Mouse (Mus musculus): ENCODE data around the gene Pkhd1. TPM values are rescaled to one million over a fixed set of nuclear protein-coding genes. Genes with fewer than 3 reads are reported as not detected.

Gene Pkhd1
- polyA plus RNA-seq (2015; fragmentation: Nextera tagmentation; extraction: Ambion mirVana) = 0.10 TPM in 1 of 2 replicates, not detected in the other

DNA sequence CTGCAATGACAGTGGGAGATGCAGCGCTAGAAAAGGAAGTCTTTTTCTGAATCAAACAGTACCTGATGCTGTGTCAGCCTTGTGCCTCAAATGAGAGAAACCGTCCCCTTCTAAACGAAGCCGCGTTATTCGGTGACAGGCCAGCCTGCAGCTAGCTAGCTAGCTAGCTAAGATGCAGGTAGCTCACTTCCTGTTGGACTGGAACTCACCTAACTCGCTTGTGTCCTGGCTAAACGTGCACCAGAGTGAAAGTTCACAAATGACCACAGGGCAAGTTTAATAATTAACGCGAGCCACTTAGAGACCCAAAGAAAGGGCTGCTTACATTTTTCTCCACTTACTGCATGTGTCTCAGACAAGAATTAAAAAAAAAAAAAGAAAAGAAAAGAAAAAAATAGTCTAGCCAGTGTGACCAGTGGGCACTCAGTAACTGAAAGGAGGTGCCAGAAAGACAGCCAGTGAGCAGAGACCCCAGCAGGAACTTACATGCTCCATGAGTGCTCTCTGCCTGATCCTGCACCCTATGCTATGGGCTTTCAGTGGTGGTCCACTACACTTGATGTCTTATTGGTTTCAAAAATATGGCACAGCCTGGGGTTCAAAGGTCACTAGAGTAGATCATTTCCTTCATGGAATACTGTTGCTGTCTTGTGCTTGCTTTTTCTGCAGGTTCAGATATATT, at the start of gene Pkhd1:
Pkhd1 (minus strand) TSS at position 216 of the 682 bp plus-strand sequence.
- Histone ChIP-seq H3K4me2 (no peak within 1 kb of the TSS), H3K4me3 (no peak within 1 kb of the TSS), H3K36me3 (replicated peaks) (no peaks in the 10 kb centered on the region), H3K27me3 (replicated peaks) (no peaks in the 10 kb centered on the region), H3K4me1 (no peaks in the 10 kb centered on the region), H3K27ac (no peak within 1 kb of the TSS), H3K9ac (no peak within 1 kb of the TSS), H3K9me3 (no peaks in the 10 kb centered on the region)
- 78% methylated on average over 10 of the region's 10 CpGs for WGBS
- ATAC-seq (replicated peaks) = no peak

DNA sequence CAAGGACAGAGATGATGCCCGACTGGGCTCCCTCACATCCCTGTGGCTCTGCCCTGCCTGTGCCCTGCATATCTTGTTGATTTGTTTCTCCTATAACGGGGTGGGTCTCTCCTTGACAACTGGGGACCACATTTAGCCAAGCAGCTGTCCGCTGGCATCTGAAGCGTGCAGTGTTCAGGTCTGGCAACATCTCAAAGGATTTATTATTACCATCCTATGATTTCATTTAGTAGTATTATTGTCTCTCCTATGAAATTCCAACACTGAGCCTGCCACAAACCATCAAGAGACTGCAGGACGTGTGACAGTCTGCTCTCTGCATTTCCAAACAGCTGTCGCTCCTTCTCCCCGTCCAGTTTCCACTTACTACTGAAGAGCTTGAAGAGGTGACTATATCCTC, 49.7 kb upstream of the Pkhd1 start:
- WGBS = 82% methylated on average over 7 of the region's 7 CpGs
- H3K4me2 ChIP-seq = no peak overlapping the region
- H3K9ac ChIP-seq = no peak overlapping the region
- H3K36me3 ChIP-seq (replicated peaks) = no peaks in the 10 kb centered on the region
- H3K4me1 ChIP-seq = no peaks in the 10 kb centered on the region
- ATAC-seq (replicated peaks) = no peak
- H3K4me3 ChIP-seq = no peak overlapping the region
- no peaks in the 10 kb centered on the region for H3K9me3 ChIP-seq
- H3K27me3 ChIP-seq (replicated peaks) = no peaks in the 10 kb centered on the region
- no peak overlapping the region for H3K27ac ChIP-seq

DNA sequence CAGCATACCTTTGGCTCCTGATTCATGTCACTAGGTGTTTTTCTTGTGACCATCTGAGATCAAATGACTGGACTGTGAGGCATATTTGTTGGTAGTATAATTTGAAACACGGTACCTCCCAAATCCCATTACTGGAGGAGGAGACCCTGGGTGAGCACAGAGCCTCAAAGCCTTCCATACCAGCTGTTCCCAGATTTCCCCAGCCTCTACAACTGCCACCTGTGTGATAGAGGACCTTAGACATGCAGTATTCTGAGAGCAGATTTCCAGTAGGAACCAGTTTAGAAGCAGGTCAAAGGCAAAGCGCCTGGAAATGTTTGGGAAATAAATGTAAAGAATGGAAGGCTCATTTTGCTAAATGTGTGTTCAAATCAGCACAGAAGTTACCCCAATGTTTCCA, 48.4 kb upstream of the Pkhd1 start:
- no peaks in the 10 kb centered on the region for H3K4me1 ChIP-seq
- no peak overlapping the region for H3K4me2 ChIP-seq
- no peaks in the 10 kb centered on the region for H3K36me3 ChIP-seq (replicated peaks)
- no peak for ATAC-seq (replicated peaks)
- no peak overlapping the region for H3K4me3 ChIP-seq
- H3K9me3 ChIP-seq = no peaks in the 10 kb centered on the region
- H3K27me3 ChIP-seq (replicated peaks) = no peaks in the 10 kb centered on the region
- H3K27ac ChIP-seq = no peak overlapping the region
- no peak overlapping the region for H3K9ac ChIP-seq
- 91% methylated on average over 2 of the region's 2 CpGs for WGBS

DNA sequence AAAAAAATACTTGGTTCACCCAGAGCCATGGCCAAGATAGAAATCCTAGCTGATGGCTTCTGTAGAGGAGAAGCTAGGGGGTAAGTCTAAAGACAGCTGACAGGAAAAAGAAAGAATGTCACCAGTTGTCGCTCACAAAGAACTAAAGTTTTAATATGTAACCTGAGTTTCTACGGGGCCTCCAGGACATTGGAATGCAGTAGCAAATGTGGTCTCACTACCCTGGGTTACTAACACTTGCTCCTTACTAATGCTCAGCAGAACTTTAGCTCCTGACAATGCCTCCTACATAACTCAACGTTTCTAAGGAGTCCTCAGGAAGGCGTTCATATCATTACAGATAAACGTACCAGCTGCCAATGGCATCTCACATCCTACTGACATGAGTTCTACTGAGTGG, 37.2 kb upstream of the Pkhd1 start:
- H3K4me3 ChIP-seq = no peak overlapping the region
- no peak for ATAC-seq (replicated peaks)
- H3K9me3 ChIP-seq = no peaks in the 10 kb centered on the region
- H3K27me3 ChIP-seq (replicated peaks) = no peaks in the 10 kb centered on the region
- H3K27ac ChIP-seq = no peak overlapping the region
- H3K36me3 ChIP-seq (replicated peaks) = no peaks in the 10 kb centered on the region
- no peak overlapping the region for H3K9ac ChIP-seq
- no peak overlapping the region for H3K4me2 ChIP-seq
- no peaks in the 10 kb centered on the region for H3K4me1 ChIP-seq
- WGBS = 77% methylated on average over 5 of the region's 5 CpGs

DNA sequence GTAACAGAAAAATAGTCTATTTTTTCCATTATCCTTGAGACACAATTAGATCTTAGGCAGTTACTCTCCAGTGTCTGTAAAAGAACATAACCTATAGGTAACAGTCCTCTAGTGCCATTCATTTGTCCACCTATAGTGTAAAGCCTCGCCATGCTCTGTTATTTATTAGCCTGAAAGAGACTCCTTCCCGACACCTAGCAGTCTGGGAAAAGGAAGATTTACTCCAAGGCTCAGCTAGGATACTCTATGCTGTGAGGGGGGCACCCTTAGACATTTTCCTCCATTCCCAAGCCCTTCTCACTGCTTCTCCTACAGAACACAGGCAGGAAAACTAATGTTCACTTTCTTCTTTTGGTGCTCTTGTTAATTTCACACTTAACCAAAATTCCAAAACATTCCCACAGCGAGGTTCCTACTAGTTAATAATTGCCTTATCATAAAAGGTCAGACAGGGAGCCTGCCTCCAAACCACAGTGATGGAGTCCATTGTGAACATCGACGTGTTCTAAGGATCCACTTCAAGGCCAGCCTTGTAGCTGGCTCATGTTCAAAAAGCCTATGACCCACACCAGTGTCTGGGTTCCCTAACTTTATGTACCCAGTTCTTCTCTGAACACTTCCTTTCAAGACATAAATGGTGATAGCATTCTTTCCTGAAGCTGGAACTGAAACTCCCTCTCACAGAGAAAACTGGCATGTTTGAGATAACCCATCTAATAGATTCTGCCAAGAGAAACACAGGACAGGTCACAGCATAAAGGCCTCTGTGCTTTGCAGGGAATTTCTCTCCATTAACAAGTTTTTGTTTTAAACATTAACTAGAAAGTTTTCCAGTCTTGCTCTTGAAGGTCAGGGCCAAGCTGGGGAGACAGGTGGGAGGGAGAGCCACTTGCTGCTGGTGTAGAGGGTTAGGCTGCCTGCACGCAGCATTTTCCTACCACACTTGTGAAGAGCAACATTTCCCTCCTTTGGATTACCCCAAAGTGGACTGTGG, 35.9 kb upstream of the Pkhd1 start:
- Histone ChIP-seq H3K9me3 (no peaks in the 10 kb centered on the region), H3K9ac (no peak overlapping the region), H3K4me2 (no peak overlapping the region), H3K4me3 (no peak overlapping the region), H3K27ac (no peak overlapping the region), H3K27me3 (replicated peaks) (no peaks in the 10 kb centered on the region), H3K4me1 (no peaks in the 10 kb centered on the region), H3K36me3 (replicated peaks) (no peaks in the 10 kb centered on the region)
- WGBS = 79% methylated on average over 6 of the region's 6 CpGs
- ATAC-seq (replicated peaks) = no peak

DNA sequence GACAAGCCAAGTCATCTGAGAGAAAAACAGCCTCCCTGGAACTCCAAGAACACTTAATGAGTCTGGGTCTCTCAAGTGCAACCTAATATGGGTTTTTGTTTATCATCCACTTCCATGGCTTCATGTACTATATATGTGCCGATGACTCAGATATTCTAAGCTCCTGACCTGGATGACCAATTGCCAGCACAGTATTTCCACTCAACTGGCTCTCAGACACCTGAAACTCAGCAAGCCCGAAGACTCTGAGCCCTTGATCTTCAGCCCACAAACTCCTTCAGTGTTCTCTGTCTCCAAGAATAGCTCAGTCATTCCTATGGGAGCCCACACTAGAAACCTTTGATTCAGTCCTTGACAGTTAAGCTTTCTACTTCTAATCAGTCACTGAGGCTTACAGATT, 17.0 kb upstream of the Pkhd1 start:
- Histone ChIP-seq H3K27ac (no peak overlapping the region), H3K9me3 (no peaks in the 10 kb centered on the region), H3K36me3 (replicated peaks) (no peaks in the 10 kb centered on the region), H3K4me3 (no peak overlapping the region), H3K9ac (no peak overlapping the region), H3K27me3 (replicated peaks) (no peaks in the 10 kb centered on the region), H3K4me1 (no peaks in the 10 kb centered on the region), H3K4me2 (no peak overlapping the region)
- no peak for ATAC-seq (replicated peaks)
- 87% methylated on average over 2 of the region's 2 CpGs for WGBS

DNA sequence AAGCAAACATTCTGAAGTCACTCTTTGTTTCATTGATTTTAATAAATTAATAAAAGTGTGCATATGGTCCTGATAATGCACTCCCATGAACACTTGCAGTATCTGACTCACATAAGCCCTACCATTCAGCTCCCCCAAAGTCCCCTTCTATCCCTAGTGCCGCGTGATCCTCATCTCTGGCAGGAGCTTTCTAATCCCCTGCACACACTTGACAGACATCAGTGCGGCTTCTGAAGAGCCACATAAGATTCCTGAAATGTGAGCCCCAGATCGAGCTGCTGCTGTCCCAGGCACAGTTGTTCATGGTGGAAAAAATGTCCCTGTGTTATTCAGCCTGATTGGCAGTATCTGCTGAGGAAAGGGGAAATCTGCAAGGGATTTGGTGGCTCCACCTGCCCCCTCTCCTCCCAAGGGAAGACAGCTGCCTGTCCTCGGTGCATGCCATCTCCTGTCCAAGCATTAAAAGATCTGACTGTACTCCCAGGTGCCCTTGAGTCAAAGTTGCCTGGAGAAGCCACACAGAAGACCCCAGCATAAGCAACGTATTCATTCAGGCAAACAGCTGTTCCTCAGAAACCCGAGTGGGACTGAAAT, 15.5 kb upstream of the Pkhd1 start:
- WGBS = 73% methylated on average over 7 of the region's 7 CpGs
- ATAC-seq (replicated peaks) = no peak
- no peaks in the 10 kb centered on the region for H3K36me3 ChIP-seq (replicated peaks)
- H3K4me2 ChIP-seq = no peak overlapping the region
- H3K4me3 ChIP-seq = no peak overlapping the region
- H3K27me3 ChIP-seq (replicated peaks) = no peaks in the 10 kb centered on the region
- H3K9me3 ChIP-seq = no peaks in the 10 kb centered on the region
- H3K27ac ChIP-seq = no peak overlapping the region
- H3K9ac ChIP-seq = no peak overlapping the region
- no peaks in the 10 kb centered on the region for H3K4me1 ChIP-seq

DNA sequence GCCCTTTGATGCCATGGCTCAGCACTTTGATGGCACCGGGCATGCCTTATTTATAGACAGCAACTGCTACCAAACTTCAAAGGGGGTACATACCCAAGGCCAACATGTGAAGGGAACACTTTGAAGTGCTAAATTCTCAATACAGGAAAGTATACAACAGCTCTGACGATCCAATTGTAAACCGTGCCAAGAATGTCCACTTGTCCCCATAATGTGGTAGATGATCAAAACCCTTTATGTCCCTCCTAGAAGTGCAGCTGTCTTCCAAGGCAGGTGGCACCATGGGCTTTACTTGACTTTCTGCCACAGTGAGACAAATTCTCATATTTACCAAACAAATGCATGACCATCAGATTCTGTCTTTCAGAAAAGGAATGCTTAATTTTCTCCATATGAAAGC, 6.7 kb upstream of the Pkhd1 start:
- H3K4me1 ChIP-seq = no peaks in the 10 kb centered on the region
- no peaks in the 10 kb centered on the region for H3K9me3 ChIP-seq
- no peak overlapping the region for H3K27ac ChIP-seq
- no peak overlapping the region for H3K4me3 ChIP-seq
- WGBS = 89% methylated on average over 3 of the region's 3 CpGs
- H3K27me3 ChIP-seq (replicated peaks) = no peaks in the 10 kb centered on the region
- no peak overlapping the region for H3K9ac ChIP-seq
- no peak for ATAC-seq (replicated peaks)
- no peak overlapping the region for H3K4me2 ChIP-seq
- no peaks in the 10 kb centered on the region for H3K36me3 ChIP-seq (replicated peaks)

DNA sequence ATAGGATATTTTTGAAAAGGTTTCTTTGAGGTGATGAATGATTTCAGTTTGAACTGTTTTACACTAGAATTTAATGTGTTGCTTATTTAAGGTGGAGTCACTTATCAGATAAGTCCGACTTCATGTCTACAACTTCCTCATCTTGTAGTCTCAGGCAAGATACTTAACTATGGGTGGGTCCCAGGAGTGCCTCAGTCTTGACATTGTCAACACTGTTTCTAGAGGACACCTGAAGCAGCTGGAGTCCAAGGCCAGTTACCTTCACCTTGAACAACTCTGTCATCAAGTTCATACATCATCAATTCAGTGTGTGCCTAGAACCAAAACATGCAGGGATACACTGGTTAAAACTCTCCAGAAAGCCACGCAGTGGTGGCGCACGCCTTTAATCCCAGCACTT, 5.5 kb upstream of the Pkhd1 start:
- WGBS = 97% methylated on average over 4 of the region's 4 CpGs
- H3K36me3 ChIP-seq (replicated peaks) = no peaks in the 10 kb centered on the region
- no peak overlapping the region for H3K9ac ChIP-seq
- no peak overlapping the region for H3K4me3 ChIP-seq
- no peaks in the 10 kb centered on the region for H3K9me3 ChIP-seq
- H3K4me2 ChIP-seq = no peak overlapping the region
- no peaks in the 10 kb centered on the region for H3K27me3 ChIP-seq (replicated peaks)
- no peak for ATAC-seq (replicated peaks)
- H3K27ac ChIP-seq = no peak overlapping the region
- no peaks in the 10 kb centered on the region for H3K4me1 ChIP-seq

DNA sequence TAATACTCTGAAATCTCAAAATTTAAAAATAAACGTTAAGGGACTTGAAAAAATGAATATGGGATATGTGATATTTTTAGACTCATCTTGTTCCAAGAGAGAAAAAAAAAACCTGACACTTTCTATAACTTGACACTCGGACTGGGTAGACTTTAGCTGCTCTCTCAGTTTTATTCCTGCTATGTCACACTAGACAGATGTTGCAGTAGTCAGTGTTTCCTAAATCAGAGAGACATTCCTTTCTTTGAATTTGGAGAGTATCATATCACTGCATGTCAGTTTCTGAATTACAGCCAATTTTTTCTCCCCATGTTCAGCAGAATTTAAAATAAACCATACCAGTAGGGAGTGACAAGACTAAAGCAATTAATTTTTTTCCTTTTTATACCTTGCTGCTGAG, 2.7 kb upstream of the Pkhd1 start:
- no peak for ATAC-seq (replicated peaks)
- 70% methylated on average over 2 of the region's 2 CpGs for WGBS
- Histone ChIP-seq H3K4me1 (no peaks in the 10 kb centered on the region), H3K9ac (no peak overlapping the region), H3K4me3 (no peak overlapping the region), H3K27me3 (replicated peaks) (no peaks in the 10 kb centered on the region), H3K4me2 (no peak overlapping the region), H3K27ac (no peak overlapping the region), H3K9me3 (no peaks in the 10 kb centered on the region), H3K36me3 (replicated peaks) (no peaks in the 10 kb centered on the region)

DNA sequence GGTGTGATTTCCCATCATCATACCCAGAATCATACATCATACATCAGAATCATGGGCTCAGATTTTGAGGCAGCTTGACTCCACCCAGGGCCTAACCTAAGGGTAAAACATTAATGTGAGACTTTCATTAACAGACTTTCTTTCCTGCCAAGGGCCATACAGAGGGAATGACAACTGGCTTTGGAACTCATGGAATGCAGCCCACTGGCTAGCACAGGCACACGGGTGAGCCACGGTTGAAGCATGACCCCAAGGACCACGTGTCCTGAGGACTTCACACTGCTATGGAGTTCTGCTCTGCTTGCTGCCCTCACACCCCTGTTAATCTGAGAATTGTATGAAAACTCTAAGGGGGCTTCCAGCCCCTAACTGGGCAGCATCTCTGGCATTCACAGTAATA, 1.5 kb upstream of the Pkhd1 start:
- Histone ChIP-seq H3K27ac (no peak overlapping the region), H3K9ac (no peak overlapping the region), H3K9me3 (no peaks in the 10 kb centered on the region), H3K27me3 (replicated peaks) (no peaks in the 10 kb centered on the region), H3K4me1 (no peaks in the 10 kb centered on the region), H3K4me2 (no peak overlapping the region), H3K36me3 (replicated peaks) (no peaks in the 10 kb centered on the region), H3K4me3 (no peak overlapping the region)
- ATAC-seq (replicated peaks) = no peak
- 64% methylated on average over 3 of the region's 3 CpGs for WGBS

DNA sequence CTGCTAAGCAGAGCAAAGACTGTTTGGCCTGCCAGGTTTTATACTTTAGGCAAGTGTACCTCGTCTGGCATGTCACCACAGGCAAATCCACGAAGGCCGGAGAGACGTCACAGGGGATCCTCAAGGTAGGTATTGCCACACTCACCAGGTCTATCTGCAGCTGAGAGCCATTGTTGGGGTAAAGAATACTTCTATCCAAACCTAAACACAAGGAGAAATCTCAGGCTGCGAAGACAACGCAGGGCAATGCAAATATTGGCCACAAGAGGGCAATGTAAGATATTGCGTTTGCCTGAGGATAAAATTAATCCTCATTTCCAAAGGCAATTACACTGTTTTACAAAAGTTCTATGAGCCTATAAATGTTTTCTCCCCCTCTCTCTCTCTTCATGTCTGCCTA, 5.2 kb downstream of the Pkhd1 start:
- peak; percentile 62 for ATAC-seq (replicated peaks)

More for the DNA sequence above, 5.2 kb downstream of the Pkhd1 start:
- 24% methylated on average over 7 of the region's 7 CpGs for WGBS
- Histone ChIP-seq H3K27ac (no peak overlapping the region), H3K9ac (no peak overlapping the region), H3K9me3 (no peaks in the 10 kb centered on the region), H3K27me3 (replicated peaks) (no peaks in the 10 kb centered on the region), H3K4me3 (no peak overlapping the region), H3K4me2 (no peak overlapping the region), H3K36me3 (replicated peaks) (no peaks in the 10 kb centered on the region), H3K4me1 (no peaks in the 10 kb centered on the region)
